Mouse (Mus musculus) myocyte (in vitro differentiated cells): ENCODE data around the gene Sh3rf1.

Experiments used
- E2F4 ChIP-seq: IDR thresholded peaks from one replicate; pipeline ENCODE4 v1.6.1; 2011; ENCODE audit warnings: mild to moderate bottlenecking, control low read depth, moderate library complexity; ENCODE audit not compliant: insufficient read depth
- MAX ChIP-seq: IDR thresholded peaks from one replicate; pipeline ENCODE4 v1.6.1; 2011; ENCODE audit warnings: low read depth, mild to moderate bottlenecking, control low read depth
- POLR2A ChIP-seq: IDR thresholded peaks from one replicate; pipeline ENCODE4 v1.6.1; 2011; ENCODE audit warnings: low read depth, mild to moderate bottlenecking, control low read depth, moderate library complexity; ENCODE audit not compliant: insufficient read length
- USF1 ChIP-seq: IDR thresholded peaks from one replicate; pipeline ENCODE4 v1.6.1; 2011; ENCODE audit warnings: low read depth, mild to moderate bottlenecking, control low read depth, moderate library complexity

GRCm38 (mm10) chr8:61270961-61271360 is 47.3 kb downstream of the Sh3rf1 start:
- TF ChIP-seq POLR2A (no peak), USF1 (no peak), MAX (no peak), E2F4 (no peak)
